Mouse (Mus musculus) layer of hippocampus, adult 8-10 months (tissue): ENCODE measurements around the gene Vmn1r70. TPM values are rescaled to one million over a fixed set of nuclear protein-coding genes. Genes with fewer than 3 reads are reported as not detected.

Experiments
- DNase-seq, 2 experiments: peaks; one replicate each; pipeline ENCODE4 v3.0.0; 2022; ENCODE audit warnings: low spot score in 2 of 2
- total RNA-seq, 4 experiments: library from RNA; stranded (reverse); gene quantifications; 2 replicates each; pipeline ENCODE4 v1.2.4; 2022

Vmn1r70 gene
- total RNA-seq: not detected

DNA sequence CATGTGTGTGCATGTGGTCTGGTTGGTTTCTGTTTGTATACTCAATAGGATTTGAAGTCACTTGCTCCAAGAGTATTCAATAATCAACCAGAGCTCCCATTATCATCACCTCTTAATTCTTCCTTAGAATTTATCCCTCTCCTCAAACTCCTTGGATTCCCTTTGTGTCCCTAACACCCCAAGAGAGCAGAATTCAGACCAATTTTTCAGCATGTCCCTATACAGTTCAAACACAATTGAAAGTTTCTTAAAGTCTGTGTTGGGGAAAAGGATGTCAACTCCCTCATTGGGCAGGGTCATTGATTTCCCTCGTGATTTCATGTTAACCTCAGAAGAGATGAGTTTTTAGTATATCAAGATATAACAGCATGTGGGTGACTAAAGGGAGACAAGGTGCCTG lies at the start of gene Vmn1r70:
TSS of gene Vmn1r70 (plus strand) at position 301 of the 400 bp plus-strand sequence.
- DNase-seq: no peak

DNA sequence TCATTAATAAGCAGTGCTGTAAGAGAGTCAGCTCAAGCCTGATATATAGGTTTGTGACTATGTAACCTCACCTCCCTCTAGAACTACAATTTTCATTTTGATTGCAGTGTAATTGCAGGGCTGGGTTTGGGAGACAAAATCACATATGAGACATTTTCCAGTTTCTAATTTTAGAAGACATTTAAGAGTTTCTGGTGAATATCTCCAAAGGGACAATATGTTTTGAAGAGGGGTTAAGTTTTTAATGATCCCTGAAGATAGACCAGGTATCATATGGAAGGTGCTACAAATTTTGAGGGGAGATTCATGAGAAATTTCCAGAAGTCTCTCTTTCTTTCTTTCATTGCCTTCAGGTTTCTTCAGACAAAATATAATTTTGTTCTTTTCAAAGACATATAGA lies 17.8 kb upstream of the Vmn1r70 start, which contains the start of gene Vmn1r69:
TSS of gene Vmn1r69 (minus strand) at position 101 of the 400 bp plus-strand sequence.
- DNase-seq: no peak

Other genes with a start within 250 kb of the Vmn1r70 start
- gene Vmn1r67, start 188.2 kb upstream of the Vmn1r70 start, total RNA-seq: not detected
- 10 to 100 TPM; 13.4 to 17.0 (median 13.9) TPM for gene Zik1, start 136.1 kb upstream of the Vmn1r70 start, total RNA-seq
- not detected for gene Vmn1r68, start 73.0 kb upstream of the Vmn1r70 start, total RNA-seq
- not detected for gene Vmn1r69, start 17.9 kb upstream of the Vmn1r70 start, total RNA-seq
- gene Nlrp4b, start 56.3 kb downstream of the Vmn1r70 start, total RNA-seq: not detected
- gene Vmn1r71, start 122.8 kb downstream of the Vmn1r70 start, total RNA-seq: not detected